Mouse (Mus musculus): ENCODE results near the gene Dnpep.

The Dnpep gene

DNA sequence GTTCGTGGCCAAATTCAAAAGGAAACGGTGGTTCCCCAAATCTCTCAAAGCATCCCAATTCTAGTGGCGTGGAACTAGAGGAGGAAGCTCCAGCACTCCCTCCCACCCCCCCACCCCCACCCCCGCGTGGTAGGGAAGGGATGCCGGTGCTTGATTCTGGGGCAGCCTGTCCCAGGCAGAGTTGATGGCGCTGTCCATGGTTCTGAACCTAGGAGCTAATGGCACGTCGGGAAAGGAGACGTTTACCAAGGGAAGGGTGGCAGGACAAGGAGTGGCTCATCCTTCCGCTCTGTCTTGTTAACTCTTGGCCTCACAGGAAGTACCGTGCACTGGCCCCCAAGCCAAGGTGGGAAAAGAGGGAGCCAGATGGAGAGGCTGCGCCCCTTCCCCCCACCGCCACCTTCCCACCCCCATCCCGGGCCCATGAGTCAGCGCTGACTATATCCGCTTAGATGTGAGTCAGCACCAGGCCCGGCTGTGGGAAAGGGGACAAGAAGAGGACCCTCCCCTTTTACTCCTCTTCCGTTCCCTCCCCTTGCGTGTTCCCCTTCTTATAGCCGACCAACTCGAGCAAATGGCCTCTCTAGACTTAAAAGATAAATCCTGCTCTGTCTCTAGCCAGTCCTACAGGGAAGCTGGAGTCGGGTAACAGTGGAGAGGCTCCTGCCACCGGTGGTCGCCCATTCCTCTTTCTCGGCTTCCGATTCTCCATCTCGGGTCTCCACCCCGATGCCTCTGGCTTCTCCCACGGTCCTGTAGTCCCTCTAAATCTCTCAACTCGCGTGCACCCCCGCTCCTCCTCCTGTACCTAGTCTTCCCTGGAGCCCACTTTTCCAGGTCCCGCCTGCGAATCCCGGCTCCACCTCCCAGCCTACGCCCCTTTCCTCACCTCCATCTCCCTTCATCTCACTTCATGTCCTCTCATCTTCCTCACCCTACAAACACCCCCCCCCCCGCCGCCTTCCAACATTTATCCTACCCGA is 54.5 kb downstream of the Dnpep start:
- no peak for DNase-seq (ENCODE audit: low read depth)

DNA sequence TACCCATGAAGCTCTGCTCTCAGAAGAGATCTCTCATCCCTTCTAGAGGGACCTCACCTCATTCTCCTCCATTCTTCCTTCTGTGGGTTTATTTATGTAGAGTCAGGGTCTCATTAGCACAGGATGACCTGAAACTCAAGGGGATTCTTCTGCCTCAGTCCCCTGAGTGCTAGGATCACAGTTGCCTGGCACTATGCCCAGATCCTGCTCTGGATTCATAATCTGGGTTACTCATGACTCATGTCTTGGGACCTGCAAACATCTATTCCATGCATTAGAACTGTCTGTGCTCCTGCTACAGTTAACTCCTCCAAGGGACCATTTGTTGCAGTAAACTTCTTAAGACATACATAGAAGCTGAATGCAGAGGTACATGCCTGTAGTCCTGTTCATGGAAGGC is 56.5 kb downstream of the Dnpep start:
- no peak for DNase-seq (ENCODE audit: low read depth)

All from fibroblast of lung, adult 2 months (primary cell).